Mouse (Mus musculus) limb, embryonic 11.5 days (tissue): Measurements from ENCODE around the gene Asic3. TPM values are rescaled to one million over a fixed set of nuclear protein-coding genes. Genes with fewer than 3 reads are reported as not detected.
A peak's percentile ranks its signal among the peaks of the same experiment; 100 is the strongest.

Experiments used
- ATAC-seq: fragments of 200-750 bp; cut with Nextera tagmentation; 2 replicates; pipeline ENCODE4 v1.8.0; 2017; ENCODE audit warnings: low read depth; ENCODE audit not compliant: insufficient number of reproducible peaks, low FRiP score, low TSS enrichment
- DNase-seq: peaks from one replicate; pipeline ENCODE4 v3.0.0-alpha.2; 2015; ENCODE audit warnings: low spot score
- H3K27ac ChIP-seq: fragments of 300-500 bp; sonication (generic); replicated peaks from 2 replicates; pipeline ENCODE4 v1.5.1; 2014; ENCODE audit warnings: low read depth, mild to moderate bottlenecking, low read length
- H3K27me3 ChIP-seq: fragments of 300-500 bp; sonication (generic); 2 replicates; pipeline ENCODE4 v1.6.1; 2014; ENCODE audit warnings: mild to moderate bottlenecking, low read length, mixed read lengths; ENCODE audit not compliant: control insufficient read depth, insufficient read depth
- H3K36me3 ChIP-seq: fragments of 300-500 bp; sonication (generic); 2 replicates; pipeline ENCODE4 v1.6.1; 2014; ENCODE audit warnings: mild to moderate bottlenecking, low read length, moderate library complexity, mixed read lengths; ENCODE audit not compliant: control insufficient read depth, insufficient read depth
- H3K4me1 ChIP-seq: fragments of 300-500 bp; sonication (generic); 2 replicates; pipeline ENCODE4 v1.6.1; 2014; ENCODE audit warnings: low read length, mixed read lengths; ENCODE audit not compliant: control insufficient read depth, insufficient read depth
- H3K4me2 ChIP-seq: fragments of 300-500 bp; sonication (generic); 2 replicates; pipeline ENCODE4 v1.6.1; 2014; ENCODE audit warnings: low read depth, mild to moderate bottlenecking, moderate library complexity; ENCODE audit not compliant: severe bottlenecking
- H3K4me3 ChIP-seq: fragments of 300-500 bp; sonication (generic); 2 replicates; pipeline ENCODE4 v1.5.1; 2014; ENCODE audit warnings: low read depth, low read length
- H3K9ac ChIP-seq: fragments of 300-500 bp; sonication (generic); 2 replicates; pipeline ENCODE4 v1.6.1; 2014; ENCODE audit warnings: mild to moderate bottlenecking, low read length
- H3K9me3 ChIP-seq: fragments of 300-500 bp; sonication (generic); 2 replicates; pipeline ENCODE4 v1.6.1; 2016; ENCODE audit warnings: low read length; ENCODE audit not compliant: control insufficient read depth
- WGBS: fragments of 180-500 bp; shearing (Covaris S2); extraction: QIAGEN DNeasy Blood & Tissue Kit; methylation state at CpG from one replicate; pipeline ENCODE4 v1.1.7; 2014; 5-methylcytosine and 5-hydroxymethylcytosine counted together
- polyA plus RNA-seq: library from polyadenylated mRNA; unstranded; fragments of >200 nt; fragmentation: Nextera tagmentation; extraction: Ambion mirVana; gene quantifications from 2 replicates; pipeline ENCODE4 v1.2.1, GENCODE M21; 2014

The Asic3 gene
- polyA plus RNA-seq, 1 experiment from 2014 or later = 0.40 TPM

DNA sequence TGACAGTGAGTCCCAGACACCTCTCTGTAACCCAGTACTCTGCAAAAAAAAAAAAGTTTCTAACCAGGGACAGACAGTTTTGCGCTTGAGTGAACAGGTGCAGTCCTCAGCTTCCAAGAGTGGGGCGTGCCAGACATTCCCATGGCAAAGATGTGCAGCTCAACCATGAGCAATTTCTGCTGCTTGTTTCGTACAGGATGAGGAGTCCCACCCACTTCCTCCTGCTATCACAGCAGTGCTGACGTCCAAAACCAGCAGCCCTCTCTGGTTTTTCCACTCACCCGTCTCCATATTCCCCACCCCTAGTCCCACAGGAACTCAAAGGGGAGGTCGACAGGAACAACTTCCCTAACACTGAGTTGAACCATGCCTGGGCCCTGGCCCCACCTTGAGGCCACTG lies 28.8 kb upstream of the Asic3 start:
- Histone ChIP-seq H3K4me3 (no peak overlapping the region), H3K4me2 (no peak overlapping the region), H3K9ac (no peak overlapping the region), H3K27me3 (0 out of 2 replicates have a peak, but pooled peaks cover 5% of the 10 kb centered on the region), H3K9me3 (no peaks in the 10 kb centered on the region), H3K36me3 (no peaks in the 10 kb centered on the region), H3K27ac (no peak overlapping the region), H3K4me1 (peaks cover 6% of the 10 kb centered on the region; the same call in 1 of the 2 replicates)
- no peak for ATAC-seq
- WGBS = 73% methylated on average over 6 of the region's 6 CpGs
- no peak for DNase-seq

DNA sequence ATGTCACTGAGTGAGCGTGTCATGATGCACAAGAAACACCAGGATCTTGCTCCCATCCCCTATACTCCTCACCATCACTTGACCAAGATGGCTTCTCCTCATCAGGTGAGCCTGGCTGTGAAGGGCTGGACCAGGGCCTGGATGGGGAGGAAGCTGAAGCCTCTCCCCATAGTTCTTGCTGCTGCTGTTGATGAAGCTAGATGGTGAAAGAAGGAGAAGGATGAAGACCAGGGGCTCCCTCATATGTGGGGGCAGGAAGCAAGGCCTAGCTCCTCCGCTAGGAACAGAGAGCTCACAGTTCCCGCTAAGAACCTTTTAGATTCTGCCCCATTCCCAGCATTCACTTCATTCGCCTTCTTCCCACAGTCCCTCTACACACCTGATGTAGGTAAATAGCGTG lies 27.8 kb upstream of the Asic3 start:
- no peak overlapping the region for H3K4me3 ChIP-seq
- H3K27me3 ChIP-seq = 0 out of 2 replicates have a peak, but pooled peaks cover 5% of the 10 kb centered on the region
- ATAC-seq = no peak
- no peaks in the 10 kb centered on the region for H3K9me3 ChIP-seq
- H3K36me3 ChIP-seq = no peaks in the 10 kb centered on the region
- no peak overlapping the region for H3K27ac ChIP-seq
- H3K9ac ChIP-seq = no peak overlapping the region
- H3K4me1 ChIP-seq = peaks cover 12% of the 10 kb centered on the region; the same call in 1 of the 2 replicates
- WGBS = 86% methylated on average over 5 of the region's 5 CpGs
- no peak for DNase-seq
- H3K4me2 ChIP-seq = no peak overlapping the region

DNA sequence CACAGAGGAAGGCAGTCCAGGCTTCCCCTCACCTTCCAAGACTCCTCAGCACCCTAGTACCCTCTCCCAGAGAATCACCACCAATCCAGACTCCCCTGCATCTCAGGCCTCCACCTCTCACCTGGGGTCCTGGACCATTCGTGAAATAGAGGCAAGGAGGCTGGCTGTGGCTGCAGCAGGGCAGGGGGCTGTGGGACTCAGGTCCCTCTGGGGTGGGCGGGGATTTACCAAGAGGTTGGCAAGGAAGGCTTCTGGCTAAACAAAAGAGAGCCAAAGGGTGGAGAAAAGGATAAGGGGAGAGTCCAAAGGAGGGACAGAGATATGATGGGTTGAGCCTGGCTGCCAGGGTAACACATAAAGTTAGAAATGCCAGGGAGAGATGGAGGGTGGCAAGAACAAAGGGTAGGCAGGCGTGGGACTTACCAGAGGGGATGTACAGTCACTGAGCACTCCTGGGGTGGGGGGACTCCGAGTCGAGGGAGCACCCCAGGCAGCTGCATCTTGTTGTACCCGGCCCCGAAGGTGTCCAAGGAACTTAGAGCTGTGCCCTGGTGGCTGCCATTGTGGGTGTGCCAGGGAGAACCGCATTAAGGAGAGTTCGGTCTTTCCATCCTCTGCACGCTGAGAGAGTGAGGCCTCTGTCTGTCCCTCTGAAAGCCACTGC lies 27.2 kb upstream of the Asic3 start:
- Histone ChIP-seq H3K9ac (no peak overlapping the region), H3K9me3 (no peaks in the 10 kb centered on the region), H3K36me3 (no peaks in the 10 kb centered on the region), H3K27ac (no peak overlapping the region), H3K27me3 (0 out of 2 replicates have a peak, but pooled peaks cover 5% of the 10 kb centered on the region), H3K4me3 (no peak overlapping the region), H3K4me2 (no peak overlapping the region), H3K4me1 (peaks cover 12% of the 10 kb centered on the region; the same call in 1 of the 2 replicates)
- no peak for ATAC-seq
- WGBS = 75% methylated on average over 10 of the region's 10 CpGs
- DNase-seq = no peak

DNA sequence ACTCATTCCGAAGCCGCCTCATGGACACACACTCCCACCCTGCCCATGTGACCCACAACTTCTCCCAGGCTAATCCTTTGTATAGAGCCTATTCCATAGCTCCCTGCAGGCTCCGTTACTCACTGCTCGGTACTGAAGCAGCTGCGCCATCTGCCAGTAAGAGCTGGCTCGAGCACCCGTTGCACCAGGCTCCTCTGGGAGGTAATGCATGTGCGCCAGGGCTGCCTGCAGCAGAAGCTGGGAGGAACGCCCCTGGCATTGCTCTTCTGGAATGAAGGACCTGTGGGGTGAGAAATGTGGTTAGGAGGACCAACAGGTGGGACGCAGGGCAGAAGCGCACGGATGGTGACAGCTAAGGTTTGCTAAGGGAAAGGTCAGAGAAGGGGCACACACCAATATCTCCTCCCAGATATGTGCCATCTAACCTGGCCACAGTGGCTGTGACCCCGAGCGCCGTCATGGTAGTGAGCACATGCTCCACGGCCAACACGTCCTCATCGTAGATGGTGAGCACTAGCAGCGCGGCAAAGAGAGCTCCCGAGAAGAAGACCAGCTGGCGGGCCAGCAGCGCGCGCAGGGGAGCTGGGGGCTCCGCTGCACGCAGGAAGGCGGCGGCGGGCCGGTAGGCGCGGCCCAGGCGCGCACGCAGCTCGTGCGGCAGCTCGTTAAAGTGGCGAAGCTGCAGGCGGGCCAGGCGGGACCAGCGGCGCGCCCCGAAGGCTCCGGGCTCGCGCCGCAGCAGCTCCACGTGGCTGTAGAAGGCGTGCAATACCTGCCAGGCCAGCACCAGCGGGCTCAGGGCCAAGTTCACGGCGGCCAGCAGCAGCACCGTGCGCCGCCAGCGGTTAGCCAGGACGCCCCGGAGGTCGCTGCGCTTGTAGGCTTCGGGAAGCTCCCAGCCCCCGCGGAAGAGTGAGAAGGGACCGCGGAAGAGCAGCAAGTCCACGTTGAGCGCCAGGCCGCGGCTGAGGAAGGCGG lies 25.6 kb upstream of the Asic3 start:
- Histone ChIP-seq H3K36me3 (no peaks in the 10 kb centered on the region), H3K9me3 (no peaks in the 10 kb centered on the region), H3K4me1 (peaks cover 12% of the 10 kb centered on the region; the same call in 1 of the 2 replicates), H3K9ac (peak overlapping the region; percentile 68), H3K27me3 (0 out of 2 replicates have a peak, but pooled peaks cover 5% of the 10 kb centered on the region), H3K27ac (no peak overlapping the region), H3K4me3 (peak overlapping the region; percentile 38), H3K4me2 (peak overlapping the region; percentile 97)
- peak; percentile 70 for DNase-seq
- peak; percentile 12; the same call in 1 of the 2 replicates for ATAC-seq
- 1% methylated on average over 73 of the region's 73 CpGs for WGBS

DNA sequence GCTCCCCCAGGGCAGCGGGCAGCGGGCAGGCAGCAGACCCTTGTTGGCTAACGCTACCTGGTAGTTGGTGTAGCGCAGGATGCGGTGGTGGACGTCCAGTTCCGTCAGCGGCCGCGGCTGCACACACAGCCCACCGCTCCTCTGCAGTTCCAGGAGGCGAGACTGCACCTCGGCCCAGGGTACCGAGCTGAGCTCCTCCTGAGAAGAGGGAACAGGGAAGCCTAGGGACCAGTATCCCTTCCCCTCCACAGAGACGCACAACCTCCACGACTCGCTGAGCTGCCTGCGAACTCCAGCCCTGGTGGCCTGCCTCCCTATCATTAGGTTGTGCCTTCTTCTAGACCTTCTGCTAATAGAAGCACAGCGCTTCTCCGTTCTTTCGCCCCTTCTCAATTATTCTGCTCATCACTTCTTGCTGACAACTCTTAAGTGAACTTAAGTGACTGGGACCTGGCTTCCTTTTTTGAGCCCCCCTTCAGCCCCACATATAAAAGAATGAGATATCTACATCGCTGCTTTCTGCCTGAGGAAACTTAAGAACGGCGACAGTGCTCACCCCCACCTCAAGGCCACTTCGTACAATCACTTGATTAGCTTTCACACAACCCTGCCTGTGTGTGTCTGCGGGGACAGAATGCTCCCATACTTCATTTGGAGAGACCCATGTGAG lies 24.8 kb upstream of the Asic3 start:
- Histone ChIP-seq H3K4me2 (peak overlapping the region; percentile 97), H3K4me3 (peak overlapping the region; percentile 38), H3K9me3 (no peaks in the 10 kb centered on the region), H3K27ac (no peak overlapping the region), H3K27me3 (0 out of 2 replicates have a peak, but pooled peaks cover 5% of the 10 kb centered on the region), H3K4me1 (peaks cover 12% of the 10 kb centered on the region; the same call in 1 of the 2 replicates), H3K36me3 (no peaks in the 10 kb centered on the region), H3K9ac (peak overlapping the region; percentile 68)
- ATAC-seq (0 out of 2 replicates have a peak, but pooled peaks have one; percentile 4), DNase-seq (no peak)
- 25% methylated on average over 26 of the region's 26 CpGs for WGBS

DNA sequence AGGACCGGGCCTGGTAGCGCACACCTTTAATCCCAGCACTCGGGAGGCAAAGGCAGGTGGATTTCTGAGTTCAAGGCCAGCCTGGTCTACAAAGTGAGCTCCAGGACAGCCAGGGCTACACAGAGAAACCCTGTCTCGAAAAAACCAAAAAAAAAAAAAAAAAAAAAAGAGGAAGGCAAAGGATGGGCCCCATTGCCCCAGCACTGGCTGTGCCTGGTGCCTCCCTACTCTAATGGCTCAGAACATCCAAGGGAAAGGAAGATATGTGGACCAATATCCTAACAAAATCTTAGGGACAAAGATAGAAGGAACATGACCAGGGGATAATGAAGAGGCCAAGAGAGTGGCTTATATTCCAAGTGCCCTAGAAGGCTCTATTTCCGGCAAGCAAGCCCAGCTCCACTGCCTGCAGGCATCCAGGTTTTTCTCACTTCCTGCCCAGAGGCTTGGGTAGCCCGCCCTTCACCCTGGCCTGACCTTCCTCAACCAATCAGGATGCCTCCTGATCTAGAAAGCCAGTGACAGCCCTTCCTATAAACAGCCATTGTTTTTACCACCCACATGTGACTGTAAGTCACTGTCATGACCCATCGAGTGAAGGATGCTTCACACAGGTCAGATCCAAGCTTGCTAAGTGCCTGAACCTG lies 24.1 kb upstream of the Asic3 start:
- DNase-seq (peak; percentile 64), ATAC-seq (no peak)
- Histone ChIP-seq H3K4me2 (no peak overlapping the region), H3K4me1 (peaks cover 12% of the 10 kb centered on the region; the same call in 1 of the 2 replicates), H3K4me3 (no peak overlapping the region), H3K9me3 (no peaks in the 10 kb centered on the region), H3K36me3 (no peaks in the 10 kb centered on the region), H3K27me3 (0 out of 2 replicates have a peak, but pooled peaks cover 5% of the 10 kb centered on the region), H3K9ac (no peak overlapping the region), H3K27ac (no peak overlapping the region)
- 35% methylated on average over 6 of the region's 7 CpGs for WGBS

DNA sequence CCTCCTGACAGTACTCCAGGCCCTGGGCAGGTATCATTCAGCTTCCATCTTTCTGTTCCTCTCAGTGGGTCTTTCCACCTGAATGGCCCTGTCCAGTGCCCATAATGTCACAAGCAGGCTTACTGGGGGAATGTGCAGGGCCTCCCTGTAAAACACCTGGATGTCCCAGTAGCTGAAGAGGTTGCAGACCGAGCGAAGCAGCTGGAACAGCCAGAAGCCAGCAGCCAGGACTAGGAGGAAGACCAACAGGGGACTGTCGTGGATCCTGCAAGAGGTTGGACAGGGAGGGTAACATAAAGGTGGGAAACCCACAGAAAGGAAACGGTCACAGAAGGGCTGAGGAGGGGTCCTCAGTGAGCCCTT lies 23.6 kb upstream of the Asic3 start:
- Histone ChIP-seq H3K4me1 (peaks cover 12% of the 10 kb centered on the region; the same call in 1 of the 2 replicates), H3K4me3 (no peak overlapping the region), H3K9me3 (no peaks in the 10 kb centered on the region), H3K4me2 (no peak overlapping the region), H3K36me3 (no peaks in the 10 kb centered on the region), H3K27ac (no peak overlapping the region), H3K9ac (no peak overlapping the region), H3K27me3 (0 out of 2 replicates have a peak, but pooled peaks cover 5% of the 10 kb centered on the region)
- DNase-seq (no peak), ATAC-seq (no peak)
- WGBS = 72% methylated on average over 4 of the region's 4 CpGs
